Mouse (Mus musculus) embryonic facial prominence, embryonic 13.5 days (tissue): Measurements from ENCODE around the gene Aldh1l2. TPM values are rescaled to one million over a fixed set of nuclear protein-coding genes. Genes with fewer than 3 reads are reported as not detected.

Experiments used
- ATAC-seq: fragments of 200-750 bp; cut with Nextera tagmentation; 2 replicates; pipeline ENCODE4 v1.8.0; 2017; ENCODE audit warnings: low read depth; ENCODE audit not compliant: insufficient number of reproducible peaks, insufficient read depth, low FRiP score, low TSS enrichment
- H3K27ac ChIP-seq: fragments of 300-500 bp; sonication (generic); 2 replicates; pipeline ENCODE4 v1.5.1; 2015; ENCODE audit warnings: moderate library complexity, mild to moderate bottlenecking, inconsistent platforms
- H3K27me3 ChIP-seq: fragments of 300-500 bp; sonication (generic); 2 replicates; pipeline ENCODE4 v1.6.1; 2015; ENCODE audit warnings: mild to moderate bottlenecking, inconsistent platforms
- H3K36me3 ChIP-seq: fragments of 300-500 bp; sonication (generic); 2 replicates; pipeline ENCODE4 v1.6.1; 2015; ENCODE audit warnings: mild to moderate bottlenecking, inconsistent platforms
- H3K4me1 ChIP-seq: fragments of 300-500 bp; sonication (generic); 2 replicates; pipeline ENCODE4 v1.6.1; 2015; ENCODE audit warnings: inconsistent platforms
- H3K4me2 ChIP-seq: fragments of 300-500 bp; sonication (generic); 2 replicates; pipeline ENCODE4 v1.6.1; 2015; ENCODE audit warnings: moderate library complexity, mild to moderate bottlenecking, inconsistent platforms
- H3K4me3 ChIP-seq: fragments of 300-500 bp; sonication (generic); 2 replicates; pipeline ENCODE4 v1.5.1; 2015; ENCODE audit warnings: mild to moderate bottlenecking, inconsistent platforms
- H3K9ac ChIP-seq: fragments of 300-500 bp; sonication (generic); 2 replicates; pipeline ENCODE4 v1.6.1; 2015; ENCODE audit warnings: mild to moderate bottlenecking, inconsistent platforms
- H3K9me3 ChIP-seq: fragments of 300-500 bp; sonication (generic); 2 replicates; pipeline ENCODE4 v1.6.1; 2016; ENCODE audit warnings: inconsistent platforms
- WGBS: fragments of 180-500 bp; shearing (Covaris S2); methylation state at CpG from one replicate; pipeline ENCODE4 v1.1.7; 2015; ENCODE audit warnings: mixed read lengths; 5-methylcytosine and 5-hydroxymethylcytosine counted together
- polyA plus RNA-seq: library from polyadenylated mRNA; unstranded; fragments of >200 nt; fragmentation: Nextera tagmentation; extraction: Ambion mirVana; gene quantifications from 2 replicates; pipeline ENCODE4 v1.2.1, GENCODE M21; 2015

The Aldh1l2 gene
- polyA plus RNA-seq, 1 experiment from 2014 or later = 2.6 TPM

GRCm38 (mm10) chr10:83457531-83457930 is 76.4 kb downstream of the Aldh1l2 start:
- no peak overlapping the region for H3K4me2 ChIP-seq
- WGBS = 90% methylated on average over 3 of the region's 3 CpGs
- peaks cover 28% of the 10 kb centered on the region for H3K9me3 ChIP-seq
- no peaks in the 10 kb centered on the region for H3K4me1 ChIP-seq
- no peak overlapping the region for H3K27ac ChIP-seq
- no peak overlapping the region for H3K4me3 ChIP-seq
- H3K9ac ChIP-seq = no peak overlapping the region
- H3K27me3 ChIP-seq = no peaks in the 10 kb centered on the region
- H3K36me3 ChIP-seq = peaks cover 9% of the 10 kb centered on the region; the same call in 1 of the 2 replicates
- no peak for ATAC-seq

- H3K27me3 ChIP-seq = no peaks in the 10 kb centered on the region
- no peaks in the 10 kb centered on the region for H3K4me1 ChIP-seq
- no peak overlapping the region for H3K27ac ChIP-seq
- 0 out of 2 replicates have a peak, but pooled peaks cover 10% of the 10 kb centered on the region for H3K36me3 ChIP-seq
- peaks cover 40% of the 10 kb centered on the region for H3K9me3 ChIP-seq
- no peak for ATAC-seq
- no peak overlapping the region for H3K4me3 ChIP-seq
- H3K9ac ChIP-seq = no peak overlapping the region
- no peak overlapping the region for H3K4me2 ChIP-seq
- 90% methylated on average over 7 of the region's 7 CpGs for WGBS
Observed at GRCm38 (mm10) chr10:83448582-83448981, 85.4 kb downstream of the Aldh1l2 start.

Other genes with a start within 250 kb of the Aldh1l2 start
- 1.5 TPM in 2 replicates for gene Slc41a2, start 196.3 kb downstream of the Aldh1l2 start, polyA plus RNA-seq
- 0.81 and 0.83 TPM in 2 replicates for gene D10Wsu102e, start 173.9 kb downstream of the Aldh1l2 start, polyA plus RNA-seq
- gene Washc4, start 9.6 kb upstream of the Aldh1l2 start, polyA plus RNA-seq = 41.6 and 45.7 TPM in 2 replicates
- 58.4 and 74.4 TPM in 2 replicates for gene Appl2, start 114.6 kb upstream of the Aldh1l2 start, polyA plus RNA-seq
- 31.5 TPM in 2 replicates for gene 1500009L16Rik, start 188.7 kb upstream of the Aldh1l2 start, polyA plus RNA-seq